Mouse (Mus musculus) frontal cortex, postnatal 36 days (tissue): ENCODE measurements around the gene 4930407I10Rik.

Experiments
- DNase-seq, 2 experiments: peaks; one replicate each; pipeline ENCODE4 v3.0.0; 2022; ENCODE audit warnings: low spot score in 2 of 2

The 4930407I10Rik gene

GRCm38 (mm10) chr15:82058719-82059201, at the start of gene 4930407I10Rik:
4930407I10Rik (plus strand) TSS chr15:82059151.
- DNase-seq, result no peak

GRCm38 (mm10) chr15:82011947-82012346, 47.0 kb upstream of the 4930407I10Rik start:
- no peak for DNase-seq

- DNase-seq, result no peak
Measured at GRCm38 (mm10) chr15:82014745-82015391, 44.1 kb upstream of the 4930407I10Rik start.

- peak; percentile 24 to 32 for DNase-seq
Measured at GRCm38 (mm10) chr15:82015392-82016100, 43.4 kb upstream of the 4930407I10Rik start.

- peak; percentile 100 for DNase-seq
Measured at GRCm38 (mm10) chr15:82016101-82016808, 42.7 kb upstream of the 4930407I10Rik start.

GRCm38 (mm10) chr15:82016830-82017229, 42.1 kb upstream of the 4930407I10Rik start:
- DNase-seq, result no peak

GRCm38 (mm10) chr15:82017461-82017860, 41.5 kb upstream of the 4930407I10Rik start:
- no peak for DNase-seq

GRCm38 (mm10) chr15:82019288-82019687, 39.7 kb upstream of the 4930407I10Rik start:
- no peak for DNase-seq

GRCm38 (mm10) chr15:82022535-82023088, 36.3 kb upstream of the 4930407I10Rik start:
- no peak for DNase-seq

GRCm38 (mm10) chr15:82023965-82024635, 34.9 kb upstream of the 4930407I10Rik start:
- no peak for DNase-seq

GRCm38 (mm10) chr15:82027276-82027675, 31.7 kb upstream of the 4930407I10Rik start:
- no peak for DNase-seq

- no peak for DNase-seq
Measured at GRCm38 (mm10) chr15:82027726-82028125, 31.2 kb upstream of the 4930407I10Rik start.

- no peak for DNase-seq
Measured at GRCm38 (mm10) chr15:82032386-82032785, 26.6 kb upstream of the 4930407I10Rik start.

- DNase-seq, result no peak
Measured at GRCm38 (mm10) chr15:82033762-82034161, 25.2 kb upstream of the 4930407I10Rik start, which contains the start of gene Desi1. Desi1 (minus strand) TSS chr15:82033862.

- DNase-seq, result peak in 1 of 2 experiments; percentile 30
Measured at GRCm38 (mm10) chr15:82035904-82036689, 22.9 kb upstream of the 4930407I10Rik start.

GRCm38 (mm10) chr15:82040650-82041049, 18.3 kb upstream of the 4930407I10Rik start:
- DNase-seq, result peak; percentile 16 to 57

GRCm38 (mm10) chr15:82044166-82044784, 14.7 kb upstream of the 4930407I10Rik start:
- peak in 1 of 2 experiments; percentile 30 for DNase-seq

- DNase-seq, result no peak
Measured at GRCm38 (mm10) chr15:82046246-82046891, 12.6 kb upstream of the 4930407I10Rik start.

GRCm38 (mm10) chr15:82047080-82047883, 11.7 kb upstream of the 4930407I10Rik start, which contains the start of gene Snu13:
Snu13 (minus strand) TSS chr15:82047598.
- DNase-seq, result peak; percentile 90 to 94
